Mouse (Mus musculus): ENCODE results near the gene Trmt61a.

Trmt61a gene

GRCm38 (mm10) chr12:111672581-111672980 lies 5.3 kb upstream of the Trmt61a start:
- peak; percentile 81 for DNase-seq (ENCODE audit: low read depth, low spot score)

- DNase-seq (ENCODE audit: low read depth, low spot score) = peak; percentile 55
Observed at GRCm38 (mm10) chr12:111674850-111675486, 2.9 kb upstream of the Trmt61a start.

- DNase-seq (ENCODE audit: low read depth, low spot score) = peak; percentile 87
Observed at GRCm38 (mm10) chr12:111675797-111676580, 1.9 kb upstream of the Trmt61a start.

DNA sequence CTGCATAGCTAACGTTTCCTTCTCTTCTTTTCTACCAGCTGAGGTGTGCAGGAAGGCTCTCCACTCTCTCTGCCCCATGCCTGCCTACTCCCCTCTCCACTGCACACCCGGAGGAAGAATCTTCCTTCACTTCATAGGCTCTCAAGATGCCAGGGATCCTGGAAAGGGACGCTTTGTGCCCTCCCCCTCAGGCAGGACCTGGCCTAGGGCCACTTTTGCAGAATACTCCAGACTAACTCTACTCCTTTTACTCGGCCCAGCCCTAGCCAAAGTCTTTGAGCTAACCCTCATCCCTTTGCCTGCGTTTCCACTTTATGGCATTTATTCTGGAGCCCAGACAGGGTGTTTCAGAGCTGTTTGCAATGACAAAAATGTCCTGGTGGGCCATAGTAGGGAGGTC lies 484 bp upstream of the Trmt61a start:
- DNase-seq (ENCODE audit: low read depth, low spot score) = no peak

GRCm38 (mm10) chr12:111678670-111678933 lies 697 bp downstream of the Trmt61a start:
- DNase-seq (ENCODE audit: low read depth, low spot score) = no peak

- DNase-seq (ENCODE audit: low read depth, low spot score) = peak; percentile 63
Observed at GRCm38 (mm10) chr12:111678997-111679396, 1.1 kb downstream of the Trmt61a start.

GRCm38 (mm10) chr12:111680661-111681060 lies 2.8 kb downstream of the Trmt61a start:
- no peak for DNase-seq (ENCODE audit: low read depth, low spot score)

- DNase-seq (ENCODE audit: low read depth, low spot score) = no peak
Observed at GRCm38 (mm10) chr12:111681305-111681704, 3.4 kb downstream of the Trmt61a start.

GRCm38 (mm10) chr12:111682003-111682402 lies 4.1 kb downstream of the Trmt61a start:
- DNase-seq (ENCODE audit: low read depth, low spot score) = no peak

DNA sequence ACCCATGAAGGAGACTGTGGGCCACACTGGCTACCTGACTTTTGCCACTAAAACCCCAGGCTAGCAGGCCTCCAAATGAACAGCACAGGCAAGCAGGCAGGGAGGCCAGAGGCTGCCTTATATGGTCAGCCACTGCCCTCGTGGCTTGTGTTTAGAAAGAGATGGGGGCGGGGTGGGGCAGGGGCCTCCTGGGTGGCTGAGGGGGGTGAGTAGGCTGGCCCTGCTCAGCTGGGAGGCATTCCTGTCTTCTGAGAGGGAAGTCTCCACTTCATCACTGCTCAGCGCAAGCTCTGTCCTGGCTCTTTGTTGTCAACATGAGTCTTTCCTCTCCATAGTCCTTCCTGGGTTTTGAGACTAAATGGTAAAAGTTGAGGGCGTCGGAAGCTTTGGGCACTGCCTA lies 4.9 kb downstream of the Trmt61a start:
- DNase-seq (ENCODE audit: low read depth, low spot score) = no peak

DNA sequence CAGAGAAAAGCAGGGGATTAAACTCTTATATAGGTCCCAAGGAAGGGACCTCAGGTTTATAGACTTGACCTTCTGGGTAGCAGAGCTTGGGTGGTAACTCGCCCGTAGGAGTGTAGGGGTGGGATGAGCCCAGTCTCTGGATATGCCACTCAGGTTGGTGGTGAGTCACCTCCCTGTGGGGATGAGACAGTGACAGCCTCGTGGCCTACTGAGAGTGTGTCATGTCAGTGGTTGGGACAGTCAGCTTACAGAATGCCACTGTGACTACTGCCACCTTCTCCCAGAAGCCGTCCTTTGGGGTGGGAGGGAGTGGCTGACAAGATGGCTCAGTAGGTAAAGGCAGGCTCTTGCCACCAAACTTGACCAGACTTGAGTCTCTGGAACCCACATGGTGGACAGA lies 8.5 kb downstream of the Trmt61a start:
- DNase-seq (ENCODE audit: low read depth, low spot score) = no peak

GRCm38 (mm10) chr12:111687350-111688068 lies 9.6 kb downstream of the Trmt61a start:
- no peak for DNase-seq (ENCODE audit: low read depth, low spot score)

DNA sequence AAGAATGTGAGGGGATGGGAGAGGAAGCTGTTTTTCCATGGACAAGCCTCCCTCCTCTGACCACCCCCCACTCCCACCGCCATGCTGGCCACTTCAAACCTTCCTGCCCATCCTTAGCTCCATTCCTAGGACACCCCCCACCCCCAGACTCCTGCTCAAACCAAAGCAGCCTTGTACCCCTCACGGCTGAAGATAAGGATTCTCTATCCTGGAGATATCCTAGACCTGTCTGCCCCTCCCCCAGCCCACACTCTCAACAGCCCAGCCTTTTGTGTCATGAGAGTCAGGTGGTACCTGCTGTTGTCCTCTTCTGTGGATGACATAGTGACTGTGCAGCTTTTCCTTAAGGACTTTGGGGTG lies 10.1 kb downstream of the Trmt61a start:
- no peak for DNase-seq (ENCODE audit: low read depth, low spot score)

- DNase-seq (ENCODE audit: low read depth, low spot score) = no peak
Observed at GRCm38 (mm10) chr12:111689426-111689825, 11.5 kb downstream of the Trmt61a start.

- DNase-seq (ENCODE audit: low read depth, low spot score) = no peak
Observed at GRCm38 (mm10) chr12:111691346-111691872, 13.5 kb downstream of the Trmt61a start.

DNA sequence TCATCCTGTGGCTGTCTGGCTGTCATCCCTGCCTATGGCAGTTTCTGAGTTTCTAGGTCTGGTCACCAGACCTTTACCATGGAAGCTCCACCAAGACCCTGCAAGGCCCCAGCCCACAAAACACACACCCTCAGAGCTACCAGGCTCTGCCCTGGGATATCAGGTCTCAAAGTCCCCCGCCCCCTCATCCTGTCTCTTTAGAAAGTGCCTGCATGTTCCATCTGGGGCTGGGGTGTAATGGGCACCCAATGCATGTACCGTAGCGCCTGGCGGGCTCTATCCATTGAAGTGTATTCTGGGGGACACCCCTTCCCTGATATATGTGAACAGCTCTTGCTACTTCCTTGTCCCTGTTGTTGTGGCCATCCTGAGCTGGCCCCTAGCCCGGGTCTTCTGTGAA lies 15.0 kb downstream of the Trmt61a start:
- no peak for DNase-seq (ENCODE audit: low read depth, low spot score)

DNA sequence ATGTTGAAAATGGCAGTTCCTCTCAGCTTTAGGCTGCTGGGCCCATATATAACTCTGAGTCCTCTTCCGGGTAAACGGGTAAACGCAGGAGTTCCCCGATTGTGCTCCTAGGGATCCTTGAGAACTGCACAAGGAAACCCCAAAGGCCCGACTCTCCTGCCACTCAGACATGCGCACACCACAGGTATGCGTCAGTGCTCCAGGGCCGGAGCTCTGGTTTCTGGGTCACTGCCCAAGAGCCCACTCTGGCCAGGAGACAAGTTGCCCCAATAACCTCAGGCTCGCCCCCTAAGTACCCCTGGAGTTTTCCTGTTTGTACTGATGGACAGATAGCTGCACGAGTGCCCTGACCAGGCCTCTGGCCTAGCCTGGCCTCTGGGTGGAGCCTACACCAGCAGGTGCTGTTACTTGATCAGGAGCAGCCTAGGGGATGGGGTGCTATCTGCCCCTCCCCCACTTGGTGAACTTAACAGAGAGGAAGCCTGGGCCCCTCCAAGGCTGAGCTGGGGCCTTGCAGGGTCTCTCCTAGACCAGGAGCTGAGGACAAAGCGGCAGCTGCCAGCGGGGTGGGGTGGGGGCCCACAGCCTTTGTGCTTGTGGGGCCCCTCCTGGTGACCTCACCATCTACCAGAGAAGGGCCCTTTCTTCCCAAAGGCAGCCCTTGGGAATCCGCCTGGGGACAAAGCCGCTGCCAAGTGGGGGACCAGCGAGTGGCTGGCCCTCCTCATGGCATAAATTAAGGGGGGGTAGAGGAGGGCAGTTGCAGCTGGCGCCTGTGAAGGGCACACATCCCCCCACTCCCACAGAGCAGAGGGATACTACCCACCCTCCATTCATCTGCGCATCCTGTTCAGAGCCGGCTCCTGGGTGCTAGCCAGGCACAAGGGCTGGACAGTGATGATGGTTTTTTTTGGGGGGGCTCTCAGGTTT lies 15.7 kb downstream of the Trmt61a start:
- DNase-seq (ENCODE audit: low read depth, low spot score) = no peak

GRCm38 (mm10) chr12:111694271-111694781 lies 16.4 kb downstream of the Trmt61a start:
- DNase-seq (ENCODE audit: low read depth, low spot score) = no peak

GRCm38 (mm10) chr12:111694880-111695804 lies 17.2 kb downstream of the Trmt61a start:
- DNase-seq (ENCODE audit: low read depth, low spot score) = no peak

DNA sequence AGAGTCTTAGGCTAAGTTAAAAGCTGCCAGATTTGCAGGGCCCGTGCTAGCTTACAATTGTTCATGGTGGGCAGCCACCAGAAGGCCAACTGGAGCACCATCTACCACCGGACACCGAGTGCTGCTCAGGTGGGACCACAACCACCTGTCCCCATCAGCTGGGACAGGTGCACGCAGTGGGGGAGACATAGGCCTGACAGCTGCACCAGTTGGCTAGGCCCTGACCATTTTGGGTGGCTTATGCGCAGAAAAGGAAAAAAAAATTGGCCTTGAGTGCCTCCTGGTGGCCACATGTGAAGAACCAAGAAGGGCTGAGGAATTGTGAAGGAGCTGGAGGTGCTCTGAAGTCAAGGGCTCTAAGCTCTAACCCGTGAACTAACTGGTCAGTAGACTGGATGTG lies 18.3 kb downstream of the Trmt61a start:
- DNase-seq (ENCODE audit: low read depth, low spot score) = peak; percentile 87

Measured in ZHBTc4 (cell line).